Mouse (Mus musculus) adrenal gland, adult 18-20 months (tissue): ENCODE measurements around the gene Trim40. TPM values are rescaled to one million over a fixed set of nuclear protein-coding genes. Genes with fewer than 3 reads are reported as not detected.

Experiments used
- DNase-seq, 2 experiments: peaks; one replicate each; pipeline ENCODE4 v3.0.0; 2021 to 2022; ENCODE audit warnings: low spot score in 2 of 2
- long read RNA-seq, 2 experiments: library from polyadenylated mRNA; stranded (forward); transcript quantifications; one replicate each; pipeline ENCODE4 v2.0.0; 2021
- total RNA-seq, 2 experiments: library from RNA; stranded (reverse); gene quantifications; 1 replicate in 1 of 2; 2 replicates in 1 of 2; pipeline ENCODE4 v1.2.3; 2021

Gene Trim40
- under 1 TPM; 0.26 to 0.53 TPM for total RNA-seq
- long read RNA-seq, experiment 1, result 0 reads
- long read RNA-seq, experiment 2, partial matches to known transcripts, result 1 of 2 reads
- long read RNA-seq, experiment 2, other reads (novel, unspliced or antisense), result 1 of 2 reads

GRCm38 (mm10) chr17:36890073-36890903, at the start of gene Trim40:
Trim40 (minus strand) TSS chr17:36890123.
- DNase-seq, result no peak

- peak in 1 of 2 experiments; percentile 56 for DNase-seq
Observed at GRCm38 (mm10) chr17:36938056-36938455, 48.1 kb upstream of the Trim40 start.

GRCm38 (mm10) chr17:36931806-36932205, 41.9 kb upstream of the Trim40 start:
- peak in 1 of 2 experiments; percentile 21 for DNase-seq

GRCm38 (mm10) chr17:36931130-36931529, 41.2 kb upstream of the Trim40 start:
- DNase-seq, result no peak

- DNase-seq, result no peak
Observed at GRCm38 (mm10) chr17:36930233-36930632, 40.3 kb upstream of the Trim40 start.

- DNase-seq, result no peak
Observed at GRCm38 (mm10) chr17:36929236-36929932, 39.5 kb upstream of the Trim40 start.

- no peak for DNase-seq
Observed at GRCm38 (mm10) chr17:36927496-36928120, 37.7 kb upstream of the Trim40 start.

- DNase-seq, result no peak
Observed at GRCm38 (mm10) chr17:36923491-36923890, 33.6 kb upstream of the Trim40 start.

GRCm38 (mm10) chr17:36922715-36923114, 32.8 kb upstream of the Trim40 start:
- DNase-seq, result no peak

- DNase-seq, result peak; percentile 39 to 61
Observed at GRCm38 (mm10) chr17:36920239-36920638, 30.3 kb upstream of the Trim40 start.

- peak; percentile 67 to 70 for DNase-seq
Observed at GRCm38 (mm10) chr17:36915076-36915475, 25.2 kb upstream of the Trim40 start.

GRCm38 (mm10) chr17:36914108-36914507, 24.2 kb upstream of the Trim40 start:
- peak; percentile 69 to 79 for DNase-seq

GRCm38 (mm10) chr17:36912031-36912430, 22.1 kb upstream of the Trim40 start:
- no peak for DNase-seq

- DNase-seq, result no peak
Observed at GRCm38 (mm10) chr17:36909802-36910201, 19.9 kb upstream of the Trim40 start.

- DNase-seq, result no peak
Observed at GRCm38 (mm10) chr17:36908235-36908634, 18.3 kb upstream of the Trim40 start.

- no peak for DNase-seq
Observed at GRCm38 (mm10) chr17:36903651-36904050, 13.7 kb upstream of the Trim40 start.

- no peak for DNase-seq
Observed at GRCm38 (mm10) chr17:36900691-36901090, 10.8 kb upstream of the Trim40 start.

GRCm38 (mm10) chr17:36900001-36900400, 10.1 kb upstream of the Trim40 start:
- DNase-seq, result no peak

GRCm38 (mm10) chr17:36899376-36899775, 9.5 kb upstream of the Trim40 start:
- DNase-seq, result no peak

- DNase-seq, result no peak
Observed at GRCm38 (mm10) chr17:36897552-36898205, 7.8 kb upstream of the Trim40 start, which contains the start of gene Trim31. Trim31 (plus strand) TSS chr17:36898118.

GRCm38 (mm10) chr17:36897065-36897464, 7.1 kb upstream of the Trim40 start:
- DNase-seq, result no peak
